Mouse (Mus musculus) MEL (cell line): Measurements from ENCODE around the gene Tmem145. TPM values are rescaled to one million over a fixed set of nuclear protein-coding genes. Genes with fewer than 3 reads are reported as not detected.

Experiments
- DNase-seq: peaks from one replicate; pipeline ENCODE4 v3.0.0; 2011; ENCODE audit warnings: low read depth, low spot score
- H3K27ac ChIP-seq: 2 replicates; pipeline ENCODE4 v1.5.1; 2012; ENCODE audit warnings: low read depth, mild to moderate bottlenecking, control low read depth, low read length, moderate library complexity; ENCODE audit not compliant: control insufficient read depth
- H3K27me3 ChIP-seq, 2 experiments: fragments of 150-350 bp in 1 of 2; sonication (generic) in 1 of 2; 2 replicates each; pipeline ENCODE4 v1.6.1; 2012; ENCODE audit warnings: low read length in 2 of 2, mild to moderate bottlenecking in 2 of 2, improper control_type of control experiment in 1 of 2, moderate library complexity in 1 of 2; ENCODE audit not compliant: insufficient read depth in 2 of 2, control insufficient read depth in 1 of 2
- H3K36me3 ChIP-seq, 2 experiments: 2 replicates each; pipeline ENCODE4 v1.6.1; 2012 to 2014; ENCODE audit warnings: low read length in 2 of 2, improper control_type of control experiment in 1 of 2, inconsistent platforms in 1 of 2, mild to moderate bottlenecking in 1 of 2; ENCODE audit not compliant: insufficient read depth in 2 of 2, control insufficient read depth in 1 of 2
- H3K4me1 ChIP-seq, 2 experiments: fragments of 150-350 bp in 1 of 2; sonication (generic) in 1 of 2; 2 replicates each; pipeline ENCODE4 v1.6.1; 2012; ENCODE audit warnings: low read length in 2 of 2, improper control_type of control experiment in 1 of 2, mild to moderate bottlenecking in 1 of 2; ENCODE audit not compliant: insufficient read depth in 2 of 2, control insufficient read depth in 1 of 2
- H3K4me3 ChIP-seq, 2 experiments: fragments of 150-350 bp in 1 of 2; sonication (generic) in 1 of 2; 2 replicates each; pipeline ENCODE4 v1.5.1; 2012; ENCODE audit warnings: low read depth in 2 of 2, low read length in 2 of 2, mild to moderate bottlenecking in 2 of 2, moderate library complexity in 2 of 2, control low read depth in 1 of 2, improper control_type of control experiment in 1 of 2; ENCODE audit not compliant: control insufficient read depth in 1 of 2, insufficient read depth in 1 of 2
- H3K79me2 ChIP-seq: 2 replicates; pipeline ENCODE4 v1.6.1; 2012; ENCODE audit warnings: mild to moderate bottlenecking, low read length, moderate library complexity; ENCODE audit not compliant: control insufficient read depth, poor library complexity, insufficient read depth
- H3K9ac ChIP-seq: 2 replicates; pipeline ENCODE4 v1.6.1; 2012; ENCODE audit warnings: low read depth, mild to moderate bottlenecking, control low read depth, low read length, moderate library complexity; ENCODE audit not compliant: control insufficient read depth, poor library complexity, severe bottlenecking
- H3K9me3 ChIP-seq: fragments of 150-350 bp; sonication (generic); replicated peaks from 2 replicates; pipeline ENCODE4 v1.6.1; 2012; ENCODE audit warnings: mild to moderate bottlenecking, low read length, improper control_type of control experiment, moderate library complexity; ENCODE audit not compliant: insufficient read depth
- BHLHE40 ChIP-seq: IDR thresholded peaks from 2 replicates; pipeline ENCODE4 v1.6.1; 2012; ENCODE audit warnings: low read depth, mild to moderate bottlenecking, inconsistent platforms, low read length, improper control_type of control experiment, borderline replicate concordance
- CHD1 ChIP-seq: IDR thresholded peaks from 2 replicates; pipeline ENCODE4 v1.6.1; 2012; ENCODE audit warnings: low read depth, mild to moderate bottlenecking, inconsistent platforms, low read length, improper control_type of control experiment
- CHD2 ChIP-seq: IDR thresholded peaks from 2 replicates; pipeline ENCODE4 v1.6.1; 2011; ENCODE audit warnings: low read length, improper control_type of control experiment
- GABPA ChIP-seq: IDR thresholded peaks from 2 replicates; pipeline ENCODE4 v1.6.1; 2012; ENCODE audit warnings: low read depth, mild to moderate bottlenecking, inconsistent platforms, low read length, improper control_type of control experiment, moderate library complexity
- JUND ChIP-seq: IDR thresholded peaks from 2 replicates; pipeline ENCODE4 v1.6.1; 2011; ENCODE audit warnings: low read depth, mild to moderate bottlenecking, improper control_type of control experiment, low read length
- MAX ChIP-seq: IDR thresholded peaks from 2 replicates; pipeline ENCODE4 v1.6.1; 2011; ENCODE audit warnings: low read length, improper control_type of control experiment
- MXI1 ChIP-seq: IDR thresholded peaks from 2 replicates; pipeline ENCODE4 v1.6.1; 2011; ENCODE audit warnings: mild to moderate bottlenecking, low read depth, low read length, improper control_type of control experiment
- NRF1 ChIP-seq: IDR thresholded peaks from 2 replicates; pipeline ENCODE4 v1.6.1; 2014; ENCODE audit warnings: low read depth, mild to moderate bottlenecking, inconsistent platforms, low read length, improper control_type of control experiment, moderate library complexity; ENCODE audit not compliant: poor library complexity, insufficient read depth, severe bottlenecking
- POLR2A ChIP-seq, 2 experiments: IDR thresholded peaks; 2 replicates each; pipeline ENCODE4 v1.6.1; 2011 to 2012; ENCODE audit warnings: low read length in 2 of 2, mild to moderate bottlenecking in 2 of 2, control low read depth in 1 of 2, improper control_type of control experiment in 1 of 2, low read depth in 1 of 2, moderate library complexity in 1 of 2; ENCODE audit not compliant: control insufficient read depth in 1 of 2, insufficient read depth in 1 of 2, poor library complexity in 1 of 2
- POLR2AphosphoS2 ChIP-seq: IDR thresholded peaks from 2 replicates; pipeline ENCODE4 v1.6.1; 2011; ENCODE audit warnings: low read length, improper control_type of control experiment
- POLR2AphosphoS5 ChIP-seq: IDR thresholded peaks from 2 replicates; pipeline ENCODE4 v1.6.1; 2012; ENCODE audit warnings: low read depth, borderline replicate concordance, mild to moderate bottlenecking, inconsistent platforms, low read length, moderate library complexity, mixed read lengths
- RAD21 ChIP-seq: IDR thresholded peaks from 2 replicates; pipeline ENCODE4 v1.6.1; 2011; ENCODE audit warnings: mild to moderate bottlenecking, low read depth, low read length, improper control_type of control experiment
- SIN3A ChIP-seq: IDR thresholded peaks from 2 replicates; pipeline ENCODE4 v1.6.1; 2012; ENCODE audit warnings: low read length, improper control_type of control experiment, inconsistent platforms
- TAL1 ChIP-seq: IDR thresholded peaks from 2 replicates; pipeline ENCODE4 v1.6.1; 2012; ENCODE audit warnings: mild to moderate bottlenecking, inconsistent platforms, low read length, moderate library complexity, mixed read lengths
- TBP ChIP-seq: IDR thresholded peaks from 2 replicates; pipeline ENCODE4 v1.8.0; 2011; ENCODE audit warnings: low read depth, low read length, improper control_type of control experiment
- TCF12 ChIP-seq: IDR thresholded peaks from 2 replicates; pipeline ENCODE4 v1.6.1; 2014; ENCODE audit warnings: low read depth, mild to moderate bottlenecking, inconsistent platforms, low read length, improper control_type of control experiment, moderate library complexity
- USF1 ChIP-seq: IDR thresholded peaks from 2 replicates; pipeline ENCODE4 v1.6.1; 2014; ENCODE audit warnings: low read depth, mild to moderate bottlenecking, inconsistent platforms, low read length, improper control_type of control experiment, moderate library complexity
- ZMIZ1 ChIP-seq: IDR thresholded peaks from 2 replicates; pipeline ENCODE4 v1.6.1; 2012; ENCODE audit warnings: low read depth, mild to moderate bottlenecking, inconsistent platforms, low read length, improper control_type of control experiment, moderate library complexity
- polyA plus RNA-seq, 2 experiments: library from polyadenylated mRNA; stranded (reverse) in 1 of 2; unstranded in 1 of 2; fragments of >175 nt in 1 of 2; fragments of >200 nt in 1 of 2; gene quantifications; 2 replicates each; pipeline versions ENCODE4 v1.2.1 to v1.2.4; 2012; ENCODE audit warnings: low replicate concordance in 2 of 2, low read depth in 1 of 2; ENCODE audit not compliant: insufficient read length in 2 of 2, insufficient read depth in 1 of 2, missing spikeins in 1 of 2
- total RNA-seq: library from RNA; depleted of rRNA; stranded (reverse); fragments of 300-350 nt; gene quantifications from 2 replicates; pipeline ENCODE4 v1.2.3, GENCODE M21; 2012

The Tmem145 gene
- total and polyA plus RNA-seq, 3 experiments = not detected

DNA sequence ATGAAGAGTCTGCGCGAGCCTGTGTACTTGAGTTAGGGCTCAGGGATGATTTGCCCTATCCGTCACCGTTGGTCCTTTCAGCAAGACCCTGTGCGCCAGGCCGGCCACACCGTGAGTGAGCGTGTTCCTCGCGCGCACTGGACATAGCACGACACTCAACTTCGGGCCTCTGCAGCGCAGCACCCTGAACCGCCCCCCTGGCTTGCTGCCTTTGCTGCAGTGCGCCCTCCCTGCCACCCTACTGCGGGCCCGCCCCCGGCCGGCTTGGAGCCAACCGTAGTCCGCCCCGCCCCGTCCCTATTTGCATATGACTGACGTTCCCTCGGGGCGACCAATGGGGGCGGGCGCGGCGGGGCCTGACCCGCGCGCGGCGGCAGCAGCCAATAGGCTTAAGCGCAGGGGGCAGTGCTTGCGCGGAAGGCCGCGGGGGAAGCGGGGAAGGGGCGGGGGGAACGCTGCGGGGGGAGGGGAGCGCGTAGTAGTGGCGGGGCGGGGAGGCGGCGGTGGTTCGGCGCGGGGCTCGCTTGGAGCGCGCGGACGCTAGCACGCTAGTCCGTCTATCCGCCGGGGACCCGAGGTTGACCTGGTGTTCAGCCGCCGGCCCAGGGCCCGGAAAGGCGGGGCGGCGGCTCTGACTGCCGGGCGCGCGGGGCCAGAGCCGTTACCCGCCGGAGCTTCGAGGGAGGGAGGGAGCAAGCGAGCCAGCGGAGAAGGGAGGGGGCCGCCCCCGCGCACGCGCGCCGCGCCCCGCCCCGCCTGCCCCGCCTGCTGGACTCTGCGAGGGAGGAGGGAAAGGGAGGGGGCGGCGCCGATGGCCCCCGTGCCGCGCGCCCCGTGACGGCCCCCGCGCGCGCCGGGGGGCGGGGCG is 23.9 kb upstream of the Tmem145 start (continued):
- no peak for TF ChIP-seq CHD2
- 0 out of 2 replicates have a peak, but pooled peaks have one; percentile 33 for TF ChIP-seq USF1
- peak; percentile 39; the same call in 1 of the 2 replicates for TF ChIP-seq TCF12
- no peak for TF ChIP-seq GABPA
- no peak for TF ChIP-seq JUND
- TF ChIP-seq CHD1 = no peak
- TF ChIP-seq POLR2A (IDR thresholded peaks at IDR 0.05; ENCODE audit: control insufficient read depth in 1 of 2, insufficient read depth in 1 of 2, low read depth in 1 of 2, low read length in 2 of 2, poor library complexity in 1 of 2) = peak; percentile 73 to 90
- TF ChIP-seq BHLHE40 = no peak
- TF ChIP-seq RAD21 = no peak
- TF ChIP-seq MXI1 = peak; percentile 30; the same call in 1 of the 2 replicates
- no peak for TF ChIP-seq TAL1
- TF ChIP-seq SIN3A = no peak; the same call in none of the 2 replicates
- peak; percentile 75 for TF ChIP-seq POLR2AphosphoS2
- peak; percentile 74; the same call in 1 of the 2 replicates for TF ChIP-seq ZMIZ1

- TF ChIP-seq MAX (no peak), POLR2AphosphoS5 (0 out of 2 replicates have a peak, but pooled peaks have one; percentile 60), TBP (0 out of 2 replicates have a peak, but pooled peaks have one; percentile 38), ZMIZ1 (no peak), NRF1 (no peak)
- peaks cover 14 to 24% of the 10 kb centered on the region in 2 experiments for H3K36me3 ChIP-seq
- no peaks in the 10 kb centered on the region for H3K27me3 ChIP-seq
- peak overlapping the region; percentile 86 for H3K27ac ChIP-seq
- H3K9me3 ChIP-seq = no peaks in the 10 kb centered on the region
- peak overlapping the region; percentile 80 for H3K9ac ChIP-seq
- peak; percentile 76 for DNase-seq
- peaks cover 12 to 28% of the 10 kb centered on the region in 2 experiments for H3K4me1 ChIP-seq
- peaks cover 35% of the 10 kb centered on the region for H3K79me2 ChIP-seq
- peak overlapping the region; percentile 85 to 91 for H3K4me3 ChIP-seq
These were observed 23.1 kb upstream of the Tmem145 start for GRCm38 (mm10) chr7:25282731-25283211.
